Mouse (Mus musculus) lung, postnatal 0 days (tissue): ENCODE data around the gene Pdgfb.

Source experiments
- CTCF ChIP-seq: IDR thresholded peaks from 2 replicates; pipeline ENCODE4 v1.5.1; 2016; ENCODE audit warnings: antibody characterized with exemption, mild to moderate bottlenecking
- EP300 ChIP-seq: IDR thresholded peaks from 2 replicates; pipeline ENCODE4 v1.6.1; 2016; ENCODE audit warnings: antibody characterized with exemption, mild to moderate bottlenecking, control low read depth

- TF ChIP-seq CTCF (peak; percentile 48), EP300 (no peak)
Observed at GRCm38 (mm10) chr15:80031133-80031532, 16.4 kb upstream of the Pdgfb start.
